Mouse (Mus musculus) ES-E14 (cell line): ENCODE measurements around the gene Btbd2.

Experiments
- CHD2 ChIP-seq: IDR thresholded peaks from 2 replicates; pipeline ENCODE4 v1.6.1; 2014; ENCODE audit warnings: mild to moderate bottlenecking, low read depth, low read length, inconsistent platforms
- HCFC1 ChIP-seq: IDR thresholded peaks from 2 replicates; pipeline ENCODE4 v1.6.1; 2012; ENCODE audit warnings: low read length, inconsistent platforms, borderline replicate concordance; ENCODE audit not compliant: insufficient read depth
- MAFK ChIP-seq: IDR thresholded peaks from 2 replicates; pipeline ENCODE4 v1.6.1; 2014; ENCODE audit warnings: mild to moderate bottlenecking, low read depth, low read length, inconsistent platforms; ENCODE audit not compliant: insufficient read depth
- ZC3H11A ChIP-seq: IDR thresholded peaks from 2 replicates; pipeline ENCODE4 v1.6.1; 2012; ENCODE audit warnings: low read depth, mild to moderate bottlenecking, inconsistent platforms, low read length, borderline replicate concordance
- ZNF384 ChIP-seq: IDR thresholded peaks from 2 replicates; pipeline ENCODE4 v1.6.1; 2012; ENCODE audit warnings: low read depth, low read length, inconsistent platforms

DNA sequence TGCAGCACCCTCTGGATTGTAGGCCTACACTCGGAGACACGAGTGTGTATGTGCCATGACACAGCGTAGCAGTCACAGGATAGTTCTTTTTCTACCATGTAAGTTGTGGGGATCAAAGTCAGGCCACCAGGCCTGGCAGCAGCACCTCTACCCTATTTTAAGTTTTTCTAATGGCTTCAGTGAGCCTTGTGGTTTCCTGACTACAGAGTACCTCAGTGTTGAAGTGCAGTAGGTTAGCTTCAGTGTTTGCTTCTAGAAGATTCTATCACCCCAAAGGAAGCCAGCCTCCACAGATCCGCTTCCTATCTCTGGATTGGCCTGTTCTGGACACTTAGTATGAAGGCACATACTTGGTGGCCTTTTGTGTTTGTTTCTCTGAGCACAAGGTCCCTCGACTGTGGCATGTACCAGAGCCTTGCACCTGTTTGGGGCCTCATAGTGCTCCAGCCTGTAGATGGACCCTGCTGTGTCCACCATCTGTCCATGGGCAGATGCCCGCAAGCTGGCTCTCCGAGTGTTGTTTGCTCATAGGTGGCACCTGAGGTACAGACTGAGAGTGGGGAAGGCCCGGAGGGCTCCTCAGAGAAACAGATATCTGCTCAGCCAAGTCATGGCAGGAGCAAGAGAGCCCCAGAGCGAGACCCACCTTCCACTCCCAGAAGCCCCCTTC, 46.6 kb downstream of the Btbd2 start:
- TF ChIP-seq MAFK = no peak
- TF ChIP-seq HCFC1 = no peak
- TF ChIP-seq ZC3H11A = no peak
- no peak for TF ChIP-seq CHD2
- TF ChIP-seq ZNF384 = no peak
